Mouse (Mus musculus) bone marrow macrophage, adult 2 months (primary cell): Measurements from ENCODE around the gene Abcc10.

Experiments
- CTCF ChIP-seq: IDR thresholded peaks from 2 replicates; pipeline ENCODE4 v1.5.1; 2012; ENCODE audit warnings: low read depth, mild to moderate bottlenecking, low read length, moderate library complexity
- POLR2A ChIP-seq: IDR thresholded peaks from 2 replicates; pipeline ENCODE4 v1.6.1; 2012; ENCODE audit warnings: mild to moderate bottlenecking, low read depth, low read length, borderline replicate concordance

DNA sequence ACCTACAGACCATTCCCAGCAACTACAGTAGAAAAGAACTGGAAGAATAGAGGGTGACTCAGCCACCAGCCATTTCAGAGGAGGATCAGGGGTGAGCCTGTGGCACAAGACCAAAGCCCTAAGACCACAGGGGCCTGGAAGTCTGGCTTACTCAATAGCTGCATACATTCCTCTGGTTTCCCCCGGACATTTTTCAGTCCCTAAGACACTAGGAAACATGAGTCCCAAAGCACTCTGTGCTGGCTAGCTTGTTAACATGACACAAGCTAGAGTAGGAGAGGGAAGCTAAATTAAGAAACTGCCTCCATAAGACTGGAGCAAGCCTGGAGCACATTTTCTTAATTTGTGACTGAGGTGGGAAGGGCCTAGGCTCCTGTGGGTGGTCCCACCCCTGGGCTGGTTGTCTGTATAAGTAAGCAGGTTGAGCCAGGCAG is 54.3 kb downstream of the Abcc10 start:
- no peak for TF ChIP-seq POLR2A
- no peak for TF ChIP-seq CTCF
